Mouse (Mus musculus): ENCODE measurements around the gene Olfr1316. TPM values are rescaled to one million over a fixed set of nuclear protein-coding genes. Genes with fewer than 3 reads are reported as not detected.

Olfr1316 gene
- not detected in 2 replicates for polyA plus RNA-seq (2015; fragmentation: Nextera tagmentation; extraction: Ambion mirVana)

DNA sequence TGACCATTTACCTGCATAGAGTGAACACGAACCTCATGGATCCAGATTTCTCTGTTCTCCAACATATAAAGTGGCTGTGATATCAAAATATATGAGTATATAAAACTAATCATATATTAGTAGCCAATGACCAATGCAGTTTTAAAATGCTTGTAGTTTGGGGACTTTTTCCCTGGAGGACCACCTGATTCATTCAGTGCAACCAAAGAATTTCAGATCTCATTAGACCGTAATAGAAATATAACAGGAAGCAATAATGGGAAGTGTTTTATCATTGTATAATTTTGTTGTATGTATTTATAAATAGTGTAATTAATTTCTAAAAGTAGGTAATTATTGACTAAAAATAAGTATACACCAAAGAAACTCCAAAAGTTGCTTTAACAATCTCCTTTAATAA lies at the start of gene Olfr1316:
Olfr1316 (minus strand) TSS at position 101 of the 400 bp plus-strand sequence.
- ATAC-seq (ENCODE audit: insufficient number of reproducible peaks, insufficient read depth, low FRiP score, low TSS enrichment, low read depth), result no peak
- 84% methylated on average over 2 of the region's 2 CpGs for WGBS

DNA sequence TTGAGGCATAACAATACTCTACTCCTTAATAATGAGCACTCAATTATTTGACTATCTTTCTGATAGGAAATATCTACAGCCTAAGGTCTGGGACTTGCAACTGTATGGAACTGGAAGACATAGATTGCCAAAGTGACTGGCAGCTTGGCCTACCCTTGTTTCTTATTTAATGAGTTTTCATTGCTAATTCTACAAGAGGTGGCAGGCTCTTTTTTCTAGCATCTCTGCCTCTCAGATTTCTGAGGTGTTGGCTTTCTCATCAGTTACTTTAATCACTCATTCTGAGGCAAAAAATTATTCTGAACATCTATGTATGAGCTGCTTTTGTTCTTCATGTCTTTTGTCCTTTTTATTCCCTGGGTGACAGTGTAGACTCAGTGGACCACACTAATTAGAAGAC lies 19.1 kb upstream of the Olfr1316 start, which contains the start of gene Olfr1318:
Olfr1318 (plus strand) TSS at position 301 of the 400 bp plus-strand sequence.
- no peaks in the 10 kb centered on the region for H3K27me3 ChIP-seq
- H3K4me2 ChIP-seq, result no peak within 1 kb of the TSS
- H3K4me3 ChIP-seq, result no peak within 1 kb of the TSS
- no peaks in the 10 kb centered on the region for H3K9me3 ChIP-seq
- no peak for ATAC-seq (ENCODE audit: insufficient number of reproducible peaks, insufficient read depth, low FRiP score, low TSS enrichment, low read depth)
- no peak within 1 kb of the TSS for H3K27ac ChIP-seq
- no peak within 1 kb of the TSS for H3K9ac ChIP-seq
- no peaks in the 10 kb centered on the region for H3K4me1 ChIP-seq
- no peaks in the 10 kb centered on the region for H3K36me3 ChIP-seq

More for the DNA sequence above, at the start of gene Olfr1316:
- Histone ChIP-seq H3K4me1 (no peaks in the 10 kb centered on the region), H3K27ac (no peak within 1 kb of the TSS), H3K9me3 (no peaks in the 10 kb centered on the region), H3K9ac (no peak within 1 kb of the TSS), H3K36me3 (no peaks in the 10 kb centered on the region), H3K4me3 (no peak within 1 kb of the TSS), H3K27me3 (no peaks in the 10 kb centered on the region), H3K4me2 (no peak within 1 kb of the TSS)

DNA sequence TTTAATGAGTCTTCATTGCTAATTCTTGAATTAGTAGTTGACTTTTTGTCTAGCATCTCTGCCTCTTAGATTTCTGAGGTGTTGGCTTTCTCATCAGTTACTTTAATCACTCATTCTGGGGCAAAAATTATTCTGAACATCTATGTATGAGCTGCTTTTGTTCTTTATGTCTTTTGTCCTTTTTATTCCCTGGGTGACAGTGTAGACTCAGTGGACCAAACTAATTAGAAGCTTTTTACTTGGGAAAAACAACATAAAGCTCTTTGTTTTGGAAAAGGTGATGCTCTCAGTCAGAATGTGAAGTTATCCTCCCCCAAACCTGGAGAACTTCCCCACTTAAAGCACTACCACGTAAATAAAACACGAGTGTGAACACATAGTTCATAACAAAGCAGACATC lies 5.3 kb upstream of the Olfr1316 start, which contains the start of gene Olfr1317:
Olfr1317 (plus strand) TSS at position 301 of the 400 bp plus-strand sequence.
- no peak within 1 kb of the TSS for H3K9ac ChIP-seq
- WGBS, result 67% methylated on average over 2 of the region's 2 CpGs
- H3K27me3 ChIP-seq, result no peaks in the 10 kb centered on the region
- H3K4me2 ChIP-seq, result no peak within 1 kb of the TSS
- H3K4me3 ChIP-seq, result no peak within 1 kb of the TSS
- no peaks in the 10 kb centered on the region for H3K9me3 ChIP-seq
- H3K27ac ChIP-seq, result no peak within 1 kb of the TSS
- ATAC-seq (ENCODE audit: insufficient number of reproducible peaks, insufficient read depth, low FRiP score, low TSS enrichment, low read depth), result no peak
- no peaks in the 10 kb centered on the region for H3K36me3 ChIP-seq
- no peaks in the 10 kb centered on the region for H3K4me1 ChIP-seq

DNA sequence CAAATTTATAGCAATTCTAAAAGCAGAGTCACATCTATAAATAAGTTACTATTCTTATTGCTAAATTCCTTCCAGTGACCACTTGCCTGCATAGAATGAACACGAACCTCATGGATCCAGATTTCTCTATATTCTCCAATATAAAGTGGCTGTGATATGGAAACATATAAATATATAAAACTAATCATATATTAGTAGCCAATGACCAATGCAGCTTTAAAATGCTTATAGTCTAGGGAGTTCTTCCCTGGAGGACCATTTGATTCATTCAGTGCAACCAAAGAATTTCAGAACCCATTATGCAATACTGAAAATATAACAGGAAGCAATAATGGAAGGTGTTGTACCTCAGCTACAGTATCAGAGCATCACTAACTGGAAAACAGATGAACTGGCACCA lies 19.4 kb downstream of the Olfr1316 start, which contains the start of gene Olfr1315-ps1:
Olfr1315-ps1 (minus strand) TSS at position 101 of the 400 bp plus-strand sequence.
- Histone ChIP-seq H3K4me2 (no peak within 1 kb of the TSS), H3K4me3 (no peak within 1 kb of the TSS), H3K27ac (no peak within 1 kb of the TSS), H3K36me3 (no peaks in the 10 kb centered on the region), H3K4me1 (no peaks in the 10 kb centered on the region), H3K9me3 (no peaks in the 10 kb centered on the region), H3K9ac (no peak within 1 kb of the TSS), H3K27me3 (no peaks in the 10 kb centered on the region)
- ATAC-seq (ENCODE audit: insufficient number of reproducible peaks, insufficient read depth, low FRiP score, low TSS enrichment, low read depth), result no peak
- 71% methylated on average over 1 of the region's 1 CpGs for WGBS

DNA sequence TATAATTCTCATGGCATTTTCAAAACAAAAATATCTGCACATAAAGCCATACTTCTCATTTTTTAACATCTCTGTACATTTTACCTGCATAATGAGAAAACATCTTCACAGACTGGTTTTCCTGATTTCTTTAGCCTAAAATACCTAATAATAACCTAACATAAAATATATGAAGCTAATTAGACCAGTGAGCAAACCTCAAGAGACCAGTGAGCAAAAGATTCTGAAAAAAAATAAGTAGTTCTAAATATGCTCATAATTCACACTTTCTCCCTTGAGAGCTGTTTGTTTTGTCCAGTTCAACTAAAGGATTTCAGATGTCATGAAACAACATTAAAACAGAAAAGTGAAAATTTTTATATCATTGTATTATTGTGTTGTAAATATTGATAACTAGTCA lies 38.1 kb downstream of the Olfr1316 start, which contains the start of gene Olfr1314:
Olfr1314 (minus strand) TSS at position 101 of the 400 bp plus-strand sequence.
- H3K36me3 ChIP-seq, result no peaks in the 10 kb centered on the region
- no peak within 1 kb of the TSS for H3K27ac ChIP-seq
- no peaks in the 10 kb centered on the region for H3K9me3 ChIP-seq
- no peak within 1 kb of the TSS for H3K9ac ChIP-seq
- H3K27me3 ChIP-seq, result no peaks in the 10 kb centered on the region
- no peak within 1 kb of the TSS for H3K4me2 ChIP-seq
- no peak for ATAC-seq (ENCODE audit: insufficient number of reproducible peaks, insufficient read depth, low FRiP score, low TSS enrichment, low read depth)
- H3K4me3 ChIP-seq, result no peak within 1 kb of the TSS
- no peaks in the 10 kb centered on the region for H3K4me1 ChIP-seq

DNA sequence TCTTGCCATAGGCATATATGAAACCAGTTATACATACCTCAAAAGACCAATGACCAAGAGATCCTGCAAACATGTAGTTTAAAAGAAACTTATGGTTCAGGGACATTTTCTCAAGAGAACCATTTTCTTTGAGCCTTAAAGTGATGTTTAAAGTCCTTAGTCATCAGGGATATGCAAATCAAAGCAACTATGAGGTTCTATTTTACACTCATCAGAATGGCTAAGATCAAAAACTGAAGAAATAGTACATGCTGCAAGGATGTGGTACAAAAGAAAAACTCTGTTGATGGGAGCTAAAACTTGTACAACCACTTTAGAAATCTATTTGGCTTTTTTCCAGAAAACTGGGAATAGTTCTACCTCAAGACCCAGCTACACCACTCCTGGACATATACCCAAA lies 57.0 kb downstream of the Olfr1316 start, which contains the start of gene Olfr1313:
Olfr1313 (minus strand) TSS at position 101 of the 400 bp plus-strand sequence.
- Histone ChIP-seq H3K4me3 (no peak within 1 kb of the TSS), H3K9me3 (peaks cover 4% of the 10 kb centered on the region; the same call in 1 of the 2 replicates), H3K4me1 (no peaks in the 10 kb centered on the region), H3K27me3 (no peaks in the 10 kb centered on the region), H3K36me3 (no peaks in the 10 kb centered on the region), H3K27ac (no peak within 1 kb of the TSS), H3K9ac (no peak within 1 kb of the TSS), H3K4me2 (no peak within 1 kb of the TSS)
- ATAC-seq (ENCODE audit: insufficient number of reproducible peaks, insufficient read depth, low FRiP score, low TSS enrichment, low read depth), result no peak

Other genes with a start within 250 kb of the Olfr1316 start
- not detected in 2 replicates for gene Olfr1306, start 218.7 kb downstream of the Olfr1316 start, polyA plus RNA-seq (2015; fragmentation: Nextera tagmentation; extraction: Ambion mirVana)
- not detected in 2 replicates for gene Olfr1307, start 185.5 kb downstream of the Olfr1316 start, polyA plus RNA-seq (2015; fragmentation: Nextera tagmentation; extraction: Ambion mirVana)
- not detected in 2 replicates for gene Olfr1308, start 170.0 kb downstream of the Olfr1316 start, polyA plus RNA-seq (2015; fragmentation: Nextera tagmentation; extraction: Ambion mirVana)
- gene Olfr1309, start 144.7 kb downstream of the Olfr1316 start, polyA plus RNA-seq (2015; fragmentation: Nextera tagmentation; extraction: Ambion mirVana), result not detected in 2 replicates
- not detected in 2 replicates for gene Olfr1310, start 122.3 kb downstream of the Olfr1316 start, polyA plus RNA-seq (2015; fragmentation: Nextera tagmentation; extraction: Ambion mirVana)
- not detected in 2 replicates for gene Olfr1311, start 110.6 kb downstream of the Olfr1316 start, polyA plus RNA-seq (2015; fragmentation: Nextera tagmentation; extraction: Ambion mirVana)
- not detected in 2 replicates for gene Olfr1312, start 84.7 kb downstream of the Olfr1316 start, polyA plus RNA-seq (2015; fragmentation: Nextera tagmentation; extraction: Ambion mirVana)
- not detected in 2 replicates for gene Olfr1313, start 57.1 kb downstream of the Olfr1316 start, polyA plus RNA-seq (2015; fragmentation: Nextera tagmentation; extraction: Ambion mirVana)
- gene Olfr1314, start 38.2 kb downstream of the Olfr1316 start, polyA plus RNA-seq (2015; fragmentation: Nextera tagmentation; extraction: Ambion mirVana), result not detected in 2 replicates
- not detected in 2 replicates for gene Olfr1315-ps1, start 19.5 kb downstream of the Olfr1316 start, polyA plus RNA-seq (2015; fragmentation: Nextera tagmentation; extraction: Ambion mirVana)
- not detected in 2 replicates for gene Olfr1317, start 5.4 kb upstream of the Olfr1316 start, polyA plus RNA-seq (2015; fragmentation: Nextera tagmentation; extraction: Ambion mirVana)
- gene Olfr1318, start 19.2 kb upstream of the Olfr1316 start, polyA plus RNA-seq (2015; fragmentation: Nextera tagmentation; extraction: Ambion mirVana), result not detected in 2 replicates
- gene Lpcat4, start 104.5 kb upstream of the Olfr1316 start, polyA plus RNA-seq (2015; fragmentation: Nextera tagmentation; extraction: Ambion mirVana), result 15.3 and 15.4 TPM in 2 replicates
- gene Nutm1, start 124.3 kb upstream of the Olfr1316 start, polyA plus RNA-seq (2015; fragmentation: Nextera tagmentation; extraction: Ambion mirVana), result not detected in 2 replicates
- 196 and 214 TPM in 2 replicates for gene Nop10, start 126.9 kb upstream of the Olfr1316 start, polyA plus RNA-seq (2015; fragmentation: Nextera tagmentation; extraction: Ambion mirVana)
- gene Slc12a6, start 130.8 kb upstream of the Olfr1316 start, polyA plus RNA-seq (2015; fragmentation: Nextera tagmentation; extraction: Ambion mirVana), result 11.0 and 11.9 TPM in 2 replicates
- gene Gm21985, start 131.3 kb upstream of the Olfr1316 start, polyA plus RNA-seq (2015; fragmentation: Nextera tagmentation; extraction: Ambion mirVana), result not detected in 2 replicates
- gene Emc4, start 233.1 kb upstream of the Olfr1316 start, polyA plus RNA-seq (2015; fragmentation: Nextera tagmentation; extraction: Ambion mirVana), result 104 and 111 TPM in 2 replicates
- 46.6 and 47.7 TPM in 2 replicates for gene Katnbl1, start 244.2 kb upstream of the Olfr1316 start, polyA plus RNA-seq (2015; fragmentation: Nextera tagmentation; extraction: Ambion mirVana)

Data from embryonic facial prominence, embryonic 13.5 days (tissue).